Mouse (Mus musculus): ENCODE results near the gene Rap1gap. TPM values are rescaled to one million over a fixed set of nuclear protein-coding genes. Genes with fewer than 3 reads are reported as not detected.

Rap1gap gene
- polyA plus RNA-seq, 1 experiment from 2014 or later: 17.5 TPM

DNA sequence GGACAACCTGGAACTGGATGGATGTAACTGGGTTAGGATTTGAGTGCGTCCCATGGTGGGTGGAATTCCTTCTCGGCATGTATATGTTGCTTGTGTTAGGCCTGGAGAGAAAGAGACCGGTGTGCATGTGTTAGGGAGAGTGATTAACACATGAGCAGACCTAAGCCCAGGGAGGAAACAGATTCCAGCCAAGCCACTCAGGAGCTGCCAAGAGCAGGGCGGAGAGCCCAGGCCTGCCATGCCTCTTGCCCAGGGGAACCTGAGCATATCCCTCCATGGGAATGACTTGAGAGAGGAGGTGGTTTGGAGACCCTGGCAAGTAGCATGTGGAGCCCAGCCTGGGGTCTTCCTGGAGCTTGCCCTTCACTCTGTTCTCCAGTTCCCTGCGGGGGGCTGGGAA is 13.4 kb downstream of the Rap1gap start:
- Histone ChIP-seq H3K27ac (ENCODE audit: low read length) (no peak overlapping the region), H3K4me2 (replicated peaks; ENCODE audit: low read depth, low read length) (no peak overlapping the region), H3K27me3 (ENCODE audit: control insufficient read depth, insufficient read depth, low read length) (0 out of 2 replicates have a peak, but pooled peaks cover 5% of the 10 kb centered on the region), H3K36me3 (ENCODE audit: control insufficient read depth, insufficient read depth, low read length) (no peaks in the 10 kb centered on the region), H3K9me3 (ENCODE audit: control insufficient read depth, low read depth, low read length) (no peaks in the 10 kb centered on the region), H3K9ac (replicated peaks; ENCODE audit: low read depth, low read length) (no peak overlapping the region), H3K4me3 (ENCODE audit: low read depth, low read length) (no peak overlapping the region), H3K4me1 (ENCODE audit: control insufficient read depth, insufficient read depth, low read length) (peaks cover 15% of the 10 kb centered on the region; the same call in 1 of the 2 replicates)
- ATAC-seq (ENCODE audit: insufficient number of reproducible peaks, insufficient read depth, low FRiP score, low read depth): no peak
- 83% methylated on average over 5 of the region's 5 CpGs for WGBS

DNA sequence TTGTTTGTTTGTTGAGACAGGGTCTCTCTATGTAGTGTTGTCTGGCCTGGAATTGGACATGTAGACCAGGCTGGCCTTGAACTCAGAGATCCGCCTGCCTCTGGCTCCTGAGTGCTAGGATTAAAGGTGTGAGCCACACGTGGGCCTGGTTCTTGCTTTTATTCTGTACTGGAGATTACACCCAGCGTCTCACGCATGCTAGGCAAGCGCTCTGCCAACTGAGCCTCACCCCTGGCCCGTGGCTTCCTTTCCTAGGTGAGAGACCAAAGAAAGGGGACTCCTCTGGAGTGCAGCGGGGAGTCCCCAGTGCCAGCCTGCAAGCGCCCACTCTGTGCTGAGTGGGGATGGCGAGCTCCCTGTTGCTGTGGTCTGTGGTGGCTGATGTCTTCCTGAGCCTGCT is 14.0 kb downstream of the Rap1gap start:
- Histone ChIP-seq H3K9me3 (ENCODE audit: control insufficient read depth, low read depth, low read length) (no peaks in the 10 kb centered on the region), H3K36me3 (ENCODE audit: control insufficient read depth, insufficient read depth, low read length) (no peaks in the 10 kb centered on the region), H3K27me3 (ENCODE audit: control insufficient read depth, insufficient read depth, low read length) (0 out of 2 replicates have a peak, but pooled peaks cover 5% of the 10 kb centered on the region), H3K27ac (ENCODE audit: low read length) (no peak overlapping the region), H3K9ac (replicated peaks; ENCODE audit: low read depth, low read length) (no peak overlapping the region), H3K4me2 (replicated peaks; ENCODE audit: low read depth, low read length) (no peak overlapping the region), H3K4me3 (ENCODE audit: low read depth, low read length) (no peak overlapping the region), H3K4me1 (ENCODE audit: control insufficient read depth, insufficient read depth, low read length) (peaks cover 15% of the 10 kb centered on the region; the same call in 1 of the 2 replicates)
- 72% methylated on average over 9 of the region's 9 CpGs for WGBS
- no peak for ATAC-seq (ENCODE audit: insufficient number of reproducible peaks, insufficient read depth, low FRiP score, low read depth)

DNA sequence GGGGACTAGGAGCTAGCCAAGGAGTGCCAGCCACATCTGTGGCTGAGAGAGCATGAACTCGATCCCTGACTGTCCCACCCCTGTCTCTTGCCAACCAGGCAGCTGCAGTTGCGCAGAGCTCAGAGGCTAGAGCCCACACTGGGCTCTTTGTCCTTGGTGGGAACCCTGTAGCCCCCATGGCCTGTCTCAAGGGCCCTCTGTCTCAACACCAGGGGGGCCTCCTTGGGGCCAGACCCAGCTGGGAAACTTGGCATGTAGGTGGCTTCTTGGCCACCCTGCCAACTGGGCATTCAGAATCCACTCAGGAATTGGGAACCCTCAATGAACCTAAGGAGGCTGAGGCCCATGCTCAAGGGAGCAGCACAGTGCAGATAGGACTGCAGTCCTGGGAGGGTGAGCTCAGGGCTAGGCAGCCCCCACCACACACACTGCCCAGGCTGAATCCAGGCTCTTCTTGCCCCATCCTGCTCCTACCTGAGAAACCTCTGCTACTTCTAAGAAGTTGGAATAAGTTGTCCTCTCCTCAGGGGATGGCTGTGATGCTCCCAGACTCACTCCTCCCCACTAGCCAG is 15.5 kb downstream of the Rap1gap start:
- no peaks in the 10 kb centered on the region for H3K36me3 ChIP-seq (ENCODE audit: control insufficient read depth, insufficient read depth, low read length)
- ATAC-seq (ENCODE audit: insufficient number of reproducible peaks, insufficient read depth, low FRiP score, low read depth): no peak

DNA sequence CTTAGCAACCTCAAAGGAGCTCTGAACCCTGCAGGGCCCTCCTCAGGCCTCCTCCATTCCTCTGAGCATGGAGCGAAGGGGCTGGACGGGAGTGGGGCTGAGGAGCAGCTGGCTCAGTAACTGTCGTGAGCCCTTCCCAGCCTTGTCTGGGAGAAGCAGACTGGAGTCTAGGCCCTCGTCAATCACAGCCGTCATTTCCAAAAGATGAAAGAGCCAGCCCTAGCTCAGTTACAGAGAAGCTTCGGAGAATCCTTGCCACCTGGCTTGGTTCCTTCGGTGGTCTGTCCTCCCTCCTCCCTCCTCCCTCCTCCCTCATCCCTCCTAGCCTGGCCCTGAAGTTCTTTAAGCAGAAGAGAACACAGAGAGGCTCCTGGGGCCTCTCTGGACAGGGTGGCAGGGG is 16.2 kb downstream of the Rap1gap start:
- no peak for ATAC-seq (ENCODE audit: insufficient number of reproducible peaks, insufficient read depth, low FRiP score, low read depth)
- H3K4me2 ChIP-seq (replicated peaks; ENCODE audit: low read depth, low read length): no peak overlapping the region
- 20% methylated on average over 7 of the region's 7 CpGs for WGBS
- no peak overlapping the region; the same call in 1 of the 2 replicates for H3K27ac ChIP-seq (ENCODE audit: low read length)
- no peak overlapping the region for H3K4me3 ChIP-seq (ENCODE audit: low read depth, low read length)
- peaks cover 15% of the 10 kb centered on the region; the same call in 1 of the 2 replicates for H3K4me1 ChIP-seq (ENCODE audit: control insufficient read depth, insufficient read depth, low read length)
- H3K27me3 ChIP-seq (ENCODE audit: control insufficient read depth, insufficient read depth, low read length): 0 out of 2 replicates have a peak, but pooled peaks cover 5% of the 10 kb centered on the region
- H3K9me3 ChIP-seq (ENCODE audit: control insufficient read depth, low read depth, low read length): no peaks in the 10 kb centered on the region
- no peak overlapping the region for H3K9ac ChIP-seq (replicated peaks; ENCODE audit: low read depth, low read length)
- H3K36me3 ChIP-seq (ENCODE audit: control insufficient read depth, insufficient read depth, low read length): no peaks in the 10 kb centered on the region

More for the DNA sequence above, 15.5 kb downstream of the Rap1gap start:
- Histone ChIP-seq H3K9ac (replicated peaks; ENCODE audit: low read depth, low read length) (no peak overlapping the region), H3K4me2 (replicated peaks; ENCODE audit: low read depth, low read length) (no peak overlapping the region), H3K27ac (ENCODE audit: low read length) (no peak overlapping the region), H3K9me3 (ENCODE audit: control insufficient read depth, low read depth, low read length) (no peaks in the 10 kb centered on the region), H3K4me1 (ENCODE audit: control insufficient read depth, insufficient read depth, low read length) (peaks cover 15% of the 10 kb centered on the region; the same call in 1 of the 2 replicates), H3K4me3 (ENCODE audit: low read depth, low read length) (no peak overlapping the region), H3K27me3 (ENCODE audit: control insufficient read depth, insufficient read depth, low read length) (0 out of 2 replicates have a peak, but pooled peaks cover 5% of the 10 kb centered on the region)
- WGBS: 75% methylated on average over 2 of the region's 2 CpGs

DNA sequence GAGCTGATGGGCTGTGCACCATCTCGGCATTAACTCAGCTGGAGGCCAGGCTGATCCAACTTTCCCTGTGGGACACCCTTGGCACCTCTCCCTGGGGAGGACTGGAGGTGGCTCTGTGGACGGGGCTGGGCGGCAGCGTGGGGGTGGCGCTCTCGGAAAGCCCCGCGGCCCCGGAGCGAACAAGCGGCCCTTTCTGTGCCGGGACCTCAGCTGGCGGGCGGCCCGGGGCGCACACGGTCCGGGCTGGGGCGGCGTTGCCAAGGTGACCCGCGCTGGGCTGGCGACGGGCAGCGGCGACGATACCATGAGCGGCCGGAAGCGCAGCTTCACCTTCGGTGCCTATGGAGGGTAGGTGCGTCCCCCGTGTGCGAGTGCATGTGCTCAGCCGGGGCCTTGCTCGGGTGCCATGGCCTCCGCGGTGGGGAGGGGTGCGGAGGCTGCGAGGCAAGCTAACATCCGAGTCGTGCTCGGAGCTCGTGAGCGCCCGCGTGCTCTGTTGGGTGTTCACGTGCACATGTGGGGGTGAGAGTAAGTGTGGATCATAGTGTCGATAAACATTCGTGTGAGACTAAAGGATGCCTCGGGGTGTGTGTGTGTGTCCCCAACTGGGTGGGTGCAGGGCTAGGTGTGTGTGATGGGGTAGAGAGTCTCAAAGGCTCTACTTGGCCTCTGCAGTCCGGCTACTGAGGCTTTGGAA is 17.0 kb downstream of the Rap1gap start:
- WGBS: 5% methylated on average over 51 of the region's 52 CpGs
- Histone ChIP-seq H3K4me2 (replicated peaks; ENCODE audit: low read depth, low read length) (peak overlapping the region; percentile 46), H3K27ac (ENCODE audit: low read length) (no peak overlapping the region), H3K4me1 (ENCODE audit: control insufficient read depth, insufficient read depth, low read length) (peaks cover 15% of the 10 kb centered on the region; the same call in 1 of the 2 replicates), H3K36me3 (ENCODE audit: control insufficient read depth, insufficient read depth, low read length) (no peaks in the 10 kb centered on the region), H3K9ac (replicated peaks; ENCODE audit: low read depth, low read length) (no peak overlapping the region), H3K27me3 (ENCODE audit: control insufficient read depth, insufficient read depth, low read length) (0 out of 2 replicates have a peak, but pooled peaks cover 5% of the 10 kb centered on the region), H3K9me3 (ENCODE audit: control insufficient read depth, low read depth, low read length) (no peaks in the 10 kb centered on the region), H3K4me3 (ENCODE audit: low read depth, low read length) (peak overlapping the region; percentile 25)
- ATAC-seq (ENCODE audit: insufficient number of reproducible peaks, insufficient read depth, low FRiP score, low read depth): 0 out of 2 replicates have a peak, but pooled peaks have one; percentile 8

DNA sequence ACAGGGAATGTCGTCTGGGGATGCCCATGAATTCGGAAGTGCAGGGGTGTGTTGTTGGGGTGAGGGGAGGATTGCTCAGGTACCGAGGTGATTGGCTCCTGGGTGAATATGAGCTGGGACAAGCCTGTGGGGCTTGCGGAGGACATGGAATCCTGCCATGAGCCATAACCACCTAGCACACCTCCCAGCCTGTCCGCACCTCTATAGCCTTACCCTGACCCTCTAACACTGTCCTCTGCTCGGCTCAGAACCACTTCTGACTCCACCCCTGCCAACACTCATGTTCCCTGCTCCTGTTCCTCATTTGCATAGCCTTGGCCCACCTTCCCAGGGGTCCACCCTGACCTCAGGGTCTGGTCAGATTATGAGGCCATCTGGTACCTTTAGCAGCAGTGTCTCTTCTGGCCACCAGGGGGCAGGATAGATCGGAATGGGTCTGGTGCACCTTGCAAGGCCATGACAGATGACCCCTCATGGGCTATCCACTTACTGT is 18.5 kb downstream of the Rap1gap start:
- Histone ChIP-seq H3K27ac (ENCODE audit: low read length) (no peak overlapping the region), H3K9ac (replicated peaks; ENCODE audit: low read depth, low read length) (no peak overlapping the region), H3K36me3 (ENCODE audit: control insufficient read depth, insufficient read depth, low read length) (no peaks in the 10 kb centered on the region), H3K4me1 (ENCODE audit: control insufficient read depth, insufficient read depth, low read length) (peaks cover 15% of the 10 kb centered on the region; the same call in 1 of the 2 replicates), H3K9me3 (ENCODE audit: control insufficient read depth, low read depth, low read length) (no peaks in the 10 kb centered on the region), H3K4me3 (ENCODE audit: low read depth, low read length) (no peak overlapping the region), H3K4me2 (replicated peaks; ENCODE audit: low read depth, low read length) (no peak overlapping the region), H3K27me3 (ENCODE audit: control insufficient read depth, insufficient read depth, low read length) (0 out of 2 replicates have a peak, but pooled peaks cover 5% of the 10 kb centered on the region)
- no peak for ATAC-seq (ENCODE audit: insufficient number of reproducible peaks, insufficient read depth, low FRiP score, low read depth)
- 45% methylated on average over 7 of the region's 7 CpGs for WGBS

DNA sequence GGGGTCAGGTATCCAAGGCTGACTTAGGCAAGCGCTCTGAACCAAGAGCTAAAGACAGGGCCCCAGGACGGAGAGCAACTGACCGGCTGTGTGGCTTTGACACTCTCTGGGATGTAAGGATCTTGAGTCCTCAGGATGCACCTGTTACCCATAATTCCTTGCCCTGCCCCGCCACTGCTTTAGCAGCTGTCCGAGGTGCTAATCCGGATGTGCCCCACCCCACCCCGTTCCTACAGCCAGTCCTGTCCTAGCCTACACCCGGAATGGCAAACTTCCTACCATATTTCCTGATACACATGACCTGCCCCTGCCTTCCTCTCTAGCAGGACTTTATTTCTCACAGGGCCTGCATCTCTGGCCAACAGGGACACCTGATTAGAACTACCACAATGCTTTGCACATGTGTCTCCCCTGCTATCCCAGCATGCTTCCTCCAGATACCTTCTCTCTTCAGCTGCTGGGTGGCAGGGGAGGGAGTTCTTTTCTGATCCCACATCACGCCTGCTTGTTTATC is 20.4 kb downstream of the Rap1gap start:
- H3K27me3 ChIP-seq (ENCODE audit: control insufficient read depth, insufficient read depth, low read length): 0 out of 2 replicates have a peak, but pooled peaks cover 5% of the 10 kb centered on the region
- WGBS: 24% methylated on average over 9 of the region's 9 CpGs
- no peak overlapping the region for H3K27ac ChIP-seq (ENCODE audit: low read length)

DNA sequence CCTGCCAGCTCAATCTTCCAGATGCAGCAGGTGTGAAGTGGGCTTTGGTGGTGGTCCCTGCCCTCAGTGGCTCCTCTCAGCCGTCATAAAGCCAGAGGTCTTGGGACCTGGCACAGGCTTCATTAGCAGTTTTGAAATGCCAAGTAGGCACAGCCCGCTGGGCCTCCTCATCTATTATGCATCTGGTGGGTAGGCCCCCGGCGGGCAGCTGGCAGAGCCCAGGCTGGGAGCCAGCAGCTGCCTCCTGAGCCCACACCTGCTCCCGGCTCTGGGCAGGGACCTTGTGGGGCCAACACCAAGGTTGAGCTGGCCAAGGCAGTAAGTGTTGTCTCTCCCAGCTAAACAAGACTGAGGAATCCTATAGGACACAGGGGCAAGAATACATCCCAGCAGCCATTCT is 21.8 kb downstream of the Rap1gap start:
- H3K27ac ChIP-seq (ENCODE audit: low read length): no peak overlapping the region
- WGBS: 73% methylated on average over 5 of the region's 5 CpGs
- H3K9me3 ChIP-seq (ENCODE audit: control insufficient read depth, low read depth, low read length): no peaks in the 10 kb centered on the region
- H3K27me3 ChIP-seq (ENCODE audit: control insufficient read depth, insufficient read depth, low read length): 0 out of 2 replicates have a peak, but pooled peaks cover 2% of the 10 kb centered on the region
- H3K4me3 ChIP-seq (ENCODE audit: low read depth, low read length): no peak overlapping the region
- H3K4me1 ChIP-seq (ENCODE audit: control insufficient read depth, insufficient read depth, low read length): peaks cover 7% of the 10 kb centered on the region; the same call in 1 of the 2 replicates
- no peaks in the 10 kb centered on the region for H3K36me3 ChIP-seq (ENCODE audit: control insufficient read depth, insufficient read depth, low read length)
- H3K9ac ChIP-seq (replicated peaks; ENCODE audit: low read depth, low read length): no peak overlapping the region
- ATAC-seq (ENCODE audit: insufficient number of reproducible peaks, insufficient read depth, low FRiP score, low read depth): no peak
- no peak overlapping the region for H3K4me2 ChIP-seq (replicated peaks; ENCODE audit: low read depth, low read length)

More for the DNA sequence above, 20.4 kb downstream of the Rap1gap start:
- peaks cover 15% of the 10 kb centered on the region; the same call in 1 of the 2 replicates for H3K4me1 ChIP-seq (ENCODE audit: control insufficient read depth, insufficient read depth, low read length)
- no peaks in the 10 kb centered on the region for H3K36me3 ChIP-seq (ENCODE audit: control insufficient read depth, insufficient read depth, low read length)
- ATAC-seq (ENCODE audit: insufficient number of reproducible peaks, insufficient read depth, low FRiP score, low read depth): no peak
- H3K4me2 ChIP-seq (replicated peaks; ENCODE audit: low read depth, low read length): no peak overlapping the region
- no peak overlapping the region for H3K4me3 ChIP-seq (ENCODE audit: low read depth, low read length)
- no peak overlapping the region for H3K9ac ChIP-seq (replicated peaks; ENCODE audit: low read depth, low read length)
- no peaks in the 10 kb centered on the region for H3K9me3 ChIP-seq (ENCODE audit: control insufficient read depth, low read depth, low read length)

Measured in stomach, embryonic 14.5 days (tissue).